Mouse (Mus musculus) liver, postnatal 0 days (tissue): ENCODE data around the gene Tspan18. TPM values are rescaled to one million over a fixed set of nuclear protein-coding genes. Genes with fewer than 3 reads are reported as not detected.

Source experiments
- ATAC-seq: fragments of 200-750 bp; cut with Nextera tagmentation; 2 replicates; pipeline ENCODE4 v1.8.0; 2017; ENCODE audit warnings: mild to moderate bottlenecking, moderate library complexity
- DNase-seq: peaks from one replicate; pipeline ENCODE4 v3.0.0-alpha.2; 2016
- H3K27ac ChIP-seq: fragments of 300-500 bp; sonication (generic); 2 replicates; pipeline ENCODE4 v1.5.1; 2014; ENCODE audit warnings: antibody characterized with exemption, moderate library complexity, mild to moderate bottlenecking, low read depth
- H3K27me3 ChIP-seq: fragments of 300-500 bp; sonication (generic); 2 replicates; pipeline ENCODE4 v1.6.1; 2014; ENCODE audit warnings: low read length, control low read depth, mixed read lengths; ENCODE audit not compliant: insufficient read depth
- H3K36me3 ChIP-seq: fragments of 300-500 bp; sonication (generic); replicated peaks from 2 replicates; pipeline ENCODE4 v1.6.1; 2014; ENCODE audit warnings: mild to moderate bottlenecking, control low read depth, low read length, moderate library complexity, mixed read lengths; ENCODE audit not compliant: insufficient read depth
- H3K4me1 ChIP-seq: fragments of 300-500 bp; sonication (generic); 2 replicates; pipeline ENCODE4 v1.6.1; 2014; ENCODE audit warnings: antibody characterized with exemption, mild to moderate bottlenecking, control low read depth; ENCODE audit not compliant: insufficient read depth
- H3K4me2 ChIP-seq: fragments of 300-500 bp; sonication (generic); 2 replicates; pipeline ENCODE4 v1.6.1; 2014; ENCODE audit warnings: low read depth, mild to moderate bottlenecking, low read length, moderate library complexity, mixed read lengths
- H3K4me3 ChIP-seq: fragments of 300-500 bp; sonication (generic); 2 replicates; pipeline ENCODE4 v1.5.1; 2014; ENCODE audit warnings: low read depth, low read length
- H3K9ac ChIP-seq: fragments of 300-500 bp; sonication (generic); replicated peaks from 2 replicates; pipeline ENCODE4 v1.6.1; 2014; ENCODE audit warnings: mild to moderate bottlenecking, moderate library complexity
- H3K9me3 ChIP-seq: fragments of 300-500 bp; sonication (generic); 2 replicates; pipeline ENCODE4 v1.6.1; 2016; ENCODE audit warnings: mild to moderate bottlenecking, control low read depth, low read length, mixed read lengths
- CTCF ChIP-seq: sonication (generic); IDR thresholded peaks from 2 replicates; pipeline ENCODE4 v1.5.1; 2016; ENCODE audit warnings: antibody characterized with exemption, low read depth
- EP300 ChIP-seq: IDR thresholded peaks from 2 replicates; pipeline ENCODE4 v1.6.1; 2016; ENCODE audit warnings: antibody characterized with exemption, low read depth, mild to moderate bottlenecking
- WGBS: fragments of 180-500 bp; shearing (Covaris S2); extraction: QIAGEN DNeasy Blood & Tissue Kit; methylation state at CpG from one replicate; pipeline ENCODE4 v1.1.7; 2014; ENCODE audit not compliant: insufficient replicate concordance; 5-methylcytosine and 5-hydroxymethylcytosine counted together
- polyA plus RNA-seq: library from polyadenylated mRNA; unstranded; fragments of >200 nt; fragmentation: Nextera tagmentation; extraction: Ambion mirVana; gene quantifications from 2 replicates; pipeline ENCODE4 v1.2.1, GENCODE M21; 2015

The Tspan18 gene
- polyA plus RNA-seq, 1 experiment from 2014 or later, result 2.6 TPM

DNA sequence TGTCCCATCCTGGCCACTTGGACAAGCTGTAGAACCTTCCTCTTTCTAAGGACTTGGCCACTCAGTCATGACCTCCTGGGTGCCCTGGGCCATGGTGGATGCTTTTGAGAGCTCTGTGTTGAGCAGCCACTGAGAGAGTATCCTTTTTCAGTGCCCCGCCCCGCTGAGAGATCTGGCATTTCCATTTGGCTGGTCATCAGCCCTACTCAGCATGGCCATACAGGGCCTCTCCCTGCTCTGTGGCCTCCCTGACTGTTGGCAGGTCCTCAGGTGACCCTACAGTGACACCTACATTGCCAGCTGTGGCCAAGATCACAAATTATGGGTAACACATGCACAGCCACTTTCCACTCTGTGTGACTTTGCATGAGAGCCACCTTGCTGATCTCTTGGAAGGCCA, 121.4 kb downstream of the Tspan18 start:
- 84% methylated on average over 2 of the region's 2 CpGs for WGBS
- ATAC-seq, result no peak
- TF ChIP-seq EP300, result no peak
- TF ChIP-seq CTCF, result no peak
- no peaks in the 10 kb centered on the region for H3K36me3 ChIP-seq
- no peak overlapping the region for H3K9ac ChIP-seq
- no peaks in the 10 kb centered on the region for H3K4me1 ChIP-seq
- no peak for DNase-seq
- H3K4me3 ChIP-seq, result no peak overlapping the region
- no peaks in the 10 kb centered on the region for H3K27me3 ChIP-seq
- no peaks in the 10 kb centered on the region for H3K9me3 ChIP-seq
- H3K4me2 ChIP-seq, result no peak overlapping the region
- no peak overlapping the region for H3K27ac ChIP-seq

DNA sequence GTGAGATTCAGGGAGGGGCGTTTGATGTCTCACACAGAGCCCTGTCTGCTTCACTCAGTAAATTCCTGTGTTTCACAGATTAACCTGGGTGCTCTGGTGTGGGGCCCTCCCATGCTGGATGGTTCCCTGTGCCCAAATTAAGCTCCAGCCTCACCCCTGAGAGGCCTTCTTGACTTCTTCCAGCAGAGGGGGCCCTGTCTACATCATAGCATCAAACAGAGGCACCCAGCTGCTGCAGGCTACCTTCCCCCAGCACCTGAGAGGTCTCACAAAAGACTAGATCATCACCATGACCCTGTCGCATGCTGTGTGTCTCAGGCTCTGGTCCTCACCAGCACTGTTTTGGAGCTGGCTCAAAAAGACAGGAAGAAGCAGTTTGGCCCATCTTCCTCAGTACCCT, 121.9 kb downstream of the Tspan18 start:
- DNase-seq (no peak), ATAC-seq (no peak)
- no peaks in the 10 kb centered on the region for H3K36me3 ChIP-seq
- H3K4me3 ChIP-seq, result no peak overlapping the region
- no peaks in the 10 kb centered on the region for H3K27me3 ChIP-seq
- no peak overlapping the region for H3K9ac ChIP-seq
- 69% methylated on average over 2 of the region's 2 CpGs for WGBS
- TF ChIP-seq CTCF (peak; percentile 20; the same call in 1 of the 2 replicates), EP300 (no peak)
- H3K27ac ChIP-seq, result no peak overlapping the region
- H3K4me2 ChIP-seq, result no peak overlapping the region
- no peaks in the 10 kb centered on the region for H3K9me3 ChIP-seq
- no peaks in the 10 kb centered on the region for H3K4me1 ChIP-seq

DNA sequence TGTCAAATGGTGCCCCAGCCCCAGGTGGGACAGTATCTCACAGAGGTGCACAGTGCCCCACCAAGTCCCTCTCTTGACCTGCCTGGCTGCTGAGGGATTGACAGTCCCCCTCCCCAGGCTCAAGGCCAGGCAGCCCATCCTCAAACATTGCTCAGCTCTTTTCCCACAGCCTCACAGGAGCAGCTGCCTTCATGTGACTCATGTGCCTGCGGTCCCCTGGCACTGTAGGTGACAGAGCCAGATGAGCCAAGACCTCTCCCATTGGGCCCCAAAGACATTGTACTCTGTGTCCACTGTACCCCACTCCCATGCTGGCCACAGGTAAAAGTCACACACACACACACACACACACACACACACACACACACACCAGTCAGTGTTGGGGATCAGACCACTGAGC, 128.2 kb downstream of the Tspan18 start:
- no peaks in the 10 kb centered on the region for H3K27me3 ChIP-seq
- H3K9me3 ChIP-seq, result no peaks in the 10 kb centered on the region
- ATAC-seq (no peak), DNase-seq (no peak)
- no peak overlapping the region for H3K4me3 ChIP-seq
- TF ChIP-seq EP300, result no peak
- no peak for TF ChIP-seq CTCF
- H3K27ac ChIP-seq, result no peak overlapping the region
- H3K36me3 ChIP-seq, result no peaks in the 10 kb centered on the region
- no peaks in the 10 kb centered on the region for H3K4me1 ChIP-seq
- H3K9ac ChIP-seq, result no peak overlapping the region
- H3K4me2 ChIP-seq, result no peak overlapping the region
- 88% methylated on average over 1 of the region's 1 CpGs for WGBS

DNA sequence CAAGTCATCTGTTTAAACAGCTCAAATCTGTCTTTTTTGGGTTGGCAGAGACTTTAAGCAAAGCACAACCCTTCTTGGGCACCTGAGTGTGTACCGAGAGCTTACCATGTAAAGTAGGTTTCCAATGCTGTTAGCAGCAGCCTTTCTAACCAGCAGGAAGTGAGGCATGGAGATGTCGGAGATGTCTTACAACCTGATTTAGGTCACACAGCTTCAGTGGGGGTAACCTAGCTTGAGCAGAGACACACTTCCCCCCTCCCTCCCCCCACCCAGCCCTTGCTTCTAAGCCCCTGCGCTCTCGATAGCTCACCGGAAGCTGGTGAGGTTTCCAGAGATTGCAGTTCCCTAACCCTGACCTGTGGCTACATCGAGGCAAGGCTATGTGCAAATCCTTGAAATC, 129.7 kb downstream of the Tspan18 start:
- no peak for DNase-seq
- ATAC-seq, result no peak
- 68% methylated on average over 6 of the region's 6 CpGs for WGBS

DNA sequence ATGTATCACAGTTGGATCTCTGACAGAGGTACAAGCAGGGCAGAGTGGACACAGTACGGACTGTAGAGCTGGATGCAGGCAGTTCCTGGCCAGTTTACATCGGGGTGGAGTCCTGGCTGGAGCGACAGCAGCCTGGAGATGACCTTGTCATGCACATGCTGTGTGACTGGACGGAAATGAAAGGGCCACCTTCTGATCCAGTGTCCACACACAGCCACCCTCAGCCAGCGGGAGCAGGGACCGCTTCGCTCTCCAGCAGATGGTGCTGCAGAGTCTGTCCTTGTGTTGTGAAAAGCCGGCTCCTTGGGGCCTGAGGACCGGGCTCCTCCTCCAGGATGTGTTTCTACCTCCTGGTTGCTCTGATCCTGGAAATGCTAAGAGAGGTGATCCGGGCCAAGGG, 130.6 kb downstream of the Tspan18 start:
- H3K27me3 ChIP-seq, result no peaks in the 10 kb centered on the region
- no peak overlapping the region for H3K4me3 ChIP-seq
- H3K4me2 ChIP-seq, result no peak overlapping the region
- no peaks in the 10 kb centered on the region for H3K4me1 ChIP-seq
- H3K27ac ChIP-seq, result no peak overlapping the region
- H3K9me3 ChIP-seq, result no peaks in the 10 kb centered on the region
- 35% methylated on average over 10 of the region's 10 CpGs for WGBS
- TF ChIP-seq EP300 (no peak), CTCF (peak; percentile 63)
- H3K36me3 ChIP-seq, result no peaks in the 10 kb centered on the region
- no peak overlapping the region for H3K9ac ChIP-seq
- ATAC-seq (peak; percentile 44), DNase-seq (peak; percentile 53)

More for the DNA sequence above, 129.7 kb downstream of the Tspan18 start:
- Histone ChIP-seq H3K36me3 (no peaks in the 10 kb centered on the region), H3K27ac (no peak overlapping the region), H3K4me2 (no peak overlapping the region), H3K9ac (no peak overlapping the region), H3K4me3 (no peak overlapping the region), H3K4me1 (no peaks in the 10 kb centered on the region), H3K27me3 (no peaks in the 10 kb centered on the region), H3K9me3 (no peaks in the 10 kb centered on the region)
- TF ChIP-seq EP300, result no peak
- TF ChIP-seq CTCF, result no peak

DNA sequence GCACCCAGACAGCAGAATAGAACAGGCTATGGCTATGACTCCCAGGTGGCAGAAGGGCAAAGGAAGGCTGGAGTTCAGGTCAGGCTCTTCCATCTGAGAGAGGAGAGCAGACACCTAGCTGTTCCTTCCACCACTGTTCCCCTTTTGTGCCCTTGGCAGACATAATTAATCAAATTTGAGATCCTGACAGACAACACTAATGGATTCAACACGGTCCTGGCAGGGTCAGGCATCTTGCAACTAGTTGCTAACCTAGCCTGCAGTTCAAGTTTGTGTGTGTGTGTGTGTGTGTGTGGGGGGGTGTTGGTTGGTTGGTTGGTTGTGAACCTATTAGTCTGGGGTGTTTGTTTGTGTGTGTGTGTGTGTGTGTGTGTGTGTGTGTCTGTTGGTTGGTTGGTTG, 131.5 kb downstream of the Tspan18 start:
- ATAC-seq (no peak), DNase-seq (no peak)
- Histone ChIP-seq H3K27ac (no peak overlapping the region), H3K27me3 (no peaks in the 10 kb centered on the region), H3K4me3 (no peak overlapping the region), H3K9ac (no peak overlapping the region), H3K4me2 (no peak overlapping the region), H3K36me3 (no peaks in the 10 kb centered on the region), H3K4me1 (no peaks in the 10 kb centered on the region), H3K9me3 (no peaks in the 10 kb centered on the region)
- 29% methylated on average over 1 of the region's 1 CpGs for WGBS
- TF ChIP-seq CTCF (no peak), EP300 (no peak)

DNA sequence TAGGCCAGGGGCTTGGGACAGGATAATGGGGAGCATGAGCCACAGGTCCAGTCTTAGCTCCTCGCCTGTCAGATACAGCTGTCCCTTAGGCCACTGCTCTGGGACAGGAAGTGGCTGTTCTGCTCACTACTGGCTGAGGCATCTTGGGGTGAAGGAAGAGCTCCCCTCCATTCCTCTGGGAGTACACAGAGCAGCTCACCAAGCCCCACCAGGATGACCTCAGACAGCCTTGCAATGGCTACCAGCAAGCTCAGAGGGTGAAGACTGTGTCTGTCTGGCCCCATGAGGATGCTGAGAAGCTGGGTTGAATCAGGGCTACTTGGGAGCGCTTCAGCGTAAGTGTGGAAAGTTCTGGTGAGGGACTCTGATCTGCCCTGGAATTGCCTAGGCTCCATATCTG, 132.3 kb downstream of the Tspan18 start:
- Histone ChIP-seq H3K36me3 (no peaks in the 10 kb centered on the region), H3K4me1 (no peaks in the 10 kb centered on the region), H3K9ac (no peak overlapping the region), H3K9me3 (no peaks in the 10 kb centered on the region), H3K4me3 (no peak overlapping the region), H3K4me2 (no peak overlapping the region), H3K27me3 (no peaks in the 10 kb centered on the region), H3K27ac (no peak overlapping the region)
- no peak for ATAC-seq
- no peak for TF ChIP-seq EP300
- TF ChIP-seq CTCF, result no peak
- no peak for DNase-seq
- WGBS, result 81% methylated on average over 3 of the region's 3 CpGs
